Mouse (Mus musculus) layer of hippocampus, adult 11-12 months (tissue): ENCODE measurements at regions not wholly inside any gene's neighbourhood (a gene's known extent, or its start where the extent isn't known, plus 50 kb on each side); places are given as distances from the start of the nearest gene placed in this dataset.

Experiments used
- DNase-seq: peaks from one replicate; pipeline ENCODE4 v3.0.0; 2022; ENCODE audit warnings: low spot score

DNA sequence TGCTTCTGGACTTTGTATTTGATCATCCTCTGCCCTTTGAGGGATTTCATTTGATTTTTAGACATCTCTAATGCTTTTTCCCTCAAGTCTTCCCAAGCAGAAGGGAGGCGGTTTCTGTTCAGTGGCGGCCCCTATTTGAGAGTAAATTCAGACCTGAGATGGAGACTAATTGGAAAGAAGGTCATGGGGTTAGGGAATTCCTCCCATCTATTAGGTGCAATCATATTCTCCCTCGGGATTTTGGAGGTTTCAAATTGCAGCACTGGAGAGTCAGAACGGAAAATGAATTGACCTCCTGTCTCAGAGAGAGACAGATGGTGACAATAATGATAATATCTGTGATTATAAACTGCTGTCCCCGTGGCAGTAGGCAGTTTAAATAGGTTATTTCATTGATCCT, 285.6 kb downstream of the 1810013L24Rik start:
- DNase-seq: no peak

DNA sequence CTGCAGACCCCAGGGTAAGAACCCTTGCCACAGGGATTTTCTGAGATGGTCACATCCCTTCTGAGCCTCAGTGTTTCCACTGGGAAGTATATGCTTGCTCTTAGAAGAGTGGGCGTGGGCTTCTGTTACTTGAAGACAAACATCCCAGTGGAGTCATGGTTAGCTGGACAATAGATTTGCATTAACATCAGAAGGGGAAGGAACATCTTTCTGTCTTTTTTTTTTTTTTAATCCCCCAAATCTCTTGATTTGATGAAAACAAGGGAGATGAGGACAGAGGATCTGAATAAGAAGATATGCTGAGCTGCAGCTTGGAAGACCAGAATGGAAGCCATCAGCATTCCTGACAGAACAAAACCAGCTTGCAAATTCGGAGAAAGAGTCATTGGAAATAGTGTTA, 291.7 kb downstream of the 1810013L24Rik start:
- no peak for DNase-seq

DNA sequence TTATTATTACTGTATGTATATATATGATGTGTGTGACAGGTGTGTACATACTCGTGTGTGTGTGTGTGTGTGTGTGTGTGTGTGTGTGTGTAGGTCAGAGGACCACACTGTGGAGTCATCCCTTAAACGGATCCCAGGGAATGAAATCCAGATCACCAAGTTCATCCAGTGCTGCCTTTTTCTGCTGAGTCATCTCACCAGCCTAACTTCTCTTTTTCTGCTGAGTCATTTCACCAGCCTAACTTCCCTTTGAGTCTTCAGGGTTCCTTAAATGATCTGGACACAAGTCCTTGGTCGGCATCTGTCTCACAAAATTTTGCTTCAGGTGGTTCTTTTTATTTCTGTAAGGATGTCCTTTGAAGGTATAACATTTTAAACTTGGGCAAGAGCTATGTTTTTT, 302.2 kb downstream of the 1810013L24Rik start:
- no peak for DNase-seq

DNA sequence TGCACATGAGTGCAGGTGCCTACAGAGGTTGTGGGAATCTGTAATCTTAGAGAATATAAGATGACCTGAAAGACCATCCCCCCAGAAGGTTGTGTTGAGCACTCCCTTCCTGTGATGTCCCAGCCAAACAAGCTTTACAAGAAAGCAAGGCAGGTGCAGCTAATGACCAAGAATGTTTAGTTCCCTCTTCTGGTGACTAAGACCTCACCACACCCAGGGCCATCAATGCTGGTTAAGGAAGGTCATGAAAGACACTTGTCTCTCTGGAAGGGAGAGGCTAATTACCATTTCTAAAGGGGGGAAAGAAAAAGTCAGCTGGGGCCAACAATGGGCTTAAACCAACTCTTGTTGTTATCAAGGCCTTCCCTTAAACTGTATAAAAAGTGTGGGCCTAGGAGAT, 302.9 kb downstream of the 1810013L24Rik start:
- no peak for DNase-seq

DNA sequence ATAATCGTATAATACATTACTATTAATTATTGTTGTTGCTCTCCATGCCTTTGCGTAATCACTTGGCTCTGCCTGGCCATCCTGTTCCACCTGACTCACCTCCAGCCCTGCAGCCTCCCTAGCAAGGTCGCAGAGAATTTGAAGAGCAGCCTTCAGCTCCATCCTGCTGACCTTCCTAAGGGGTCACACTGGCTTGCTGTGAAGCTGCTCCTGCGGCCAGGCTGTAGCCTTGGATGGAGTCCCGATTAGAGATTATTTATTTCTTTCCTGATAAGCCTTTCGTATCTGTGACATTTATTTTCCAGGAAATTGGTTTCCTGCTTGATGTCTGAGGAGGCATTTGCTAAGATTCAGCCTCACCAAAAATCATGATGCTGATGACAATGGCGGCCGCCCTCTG, 305.5 kb downstream of the 1810013L24Rik start:
- no peak for DNase-seq

DNA sequence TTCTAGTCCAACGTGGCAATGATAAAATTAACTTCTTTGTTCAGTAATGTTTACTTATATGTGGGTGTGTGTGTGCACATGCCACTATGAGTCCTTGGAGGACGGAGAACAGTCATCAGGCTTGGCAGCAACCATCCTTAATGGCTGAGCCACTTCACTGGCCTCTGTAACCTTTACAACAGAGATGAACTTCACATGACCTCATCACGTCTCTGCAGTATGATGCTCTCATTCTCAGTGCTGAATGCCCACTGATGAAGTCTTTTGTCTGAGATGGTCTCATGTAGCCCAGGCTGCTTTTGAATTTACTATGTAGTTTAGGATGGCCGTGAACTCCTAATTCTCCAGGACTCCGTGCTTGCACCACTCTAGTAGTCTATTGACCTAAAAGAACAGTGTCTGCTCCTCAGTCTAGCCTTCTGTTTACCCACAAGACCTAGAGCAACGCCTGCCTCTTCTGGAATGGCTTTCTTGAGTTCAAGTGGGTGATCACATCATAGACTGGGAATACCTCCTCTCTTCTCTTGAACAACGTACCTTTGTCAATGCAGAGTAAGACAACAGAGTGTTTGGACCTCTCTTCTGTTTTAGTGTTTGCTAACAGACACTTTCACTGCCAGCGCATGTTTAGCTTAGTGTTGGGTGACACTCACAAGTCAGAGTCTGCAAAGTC, 308.8 kb downstream of the 1810013L24Rik start:
- DNase-seq: no peak

DNA sequence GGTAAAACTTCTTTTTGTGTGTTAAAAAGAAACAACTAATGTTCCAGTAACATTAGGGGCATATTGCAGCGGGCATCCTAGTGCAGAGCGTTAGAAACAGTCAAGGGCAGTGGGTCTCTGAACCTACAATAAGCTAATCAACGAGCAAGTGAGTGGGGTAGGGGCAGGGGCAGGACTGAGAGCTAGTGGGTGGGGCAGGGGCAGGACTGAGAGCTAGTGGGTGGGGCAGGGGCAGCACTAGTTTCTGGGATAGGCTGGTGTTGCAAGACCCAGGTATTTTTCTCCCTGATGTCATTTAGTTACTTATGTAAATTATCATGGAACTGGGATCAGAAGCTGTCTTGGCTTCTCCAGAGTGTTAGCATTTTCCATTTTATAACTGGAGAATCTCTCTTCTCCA, 309.5 kb downstream of the 1810013L24Rik start:
- no peak for DNase-seq

DNA sequence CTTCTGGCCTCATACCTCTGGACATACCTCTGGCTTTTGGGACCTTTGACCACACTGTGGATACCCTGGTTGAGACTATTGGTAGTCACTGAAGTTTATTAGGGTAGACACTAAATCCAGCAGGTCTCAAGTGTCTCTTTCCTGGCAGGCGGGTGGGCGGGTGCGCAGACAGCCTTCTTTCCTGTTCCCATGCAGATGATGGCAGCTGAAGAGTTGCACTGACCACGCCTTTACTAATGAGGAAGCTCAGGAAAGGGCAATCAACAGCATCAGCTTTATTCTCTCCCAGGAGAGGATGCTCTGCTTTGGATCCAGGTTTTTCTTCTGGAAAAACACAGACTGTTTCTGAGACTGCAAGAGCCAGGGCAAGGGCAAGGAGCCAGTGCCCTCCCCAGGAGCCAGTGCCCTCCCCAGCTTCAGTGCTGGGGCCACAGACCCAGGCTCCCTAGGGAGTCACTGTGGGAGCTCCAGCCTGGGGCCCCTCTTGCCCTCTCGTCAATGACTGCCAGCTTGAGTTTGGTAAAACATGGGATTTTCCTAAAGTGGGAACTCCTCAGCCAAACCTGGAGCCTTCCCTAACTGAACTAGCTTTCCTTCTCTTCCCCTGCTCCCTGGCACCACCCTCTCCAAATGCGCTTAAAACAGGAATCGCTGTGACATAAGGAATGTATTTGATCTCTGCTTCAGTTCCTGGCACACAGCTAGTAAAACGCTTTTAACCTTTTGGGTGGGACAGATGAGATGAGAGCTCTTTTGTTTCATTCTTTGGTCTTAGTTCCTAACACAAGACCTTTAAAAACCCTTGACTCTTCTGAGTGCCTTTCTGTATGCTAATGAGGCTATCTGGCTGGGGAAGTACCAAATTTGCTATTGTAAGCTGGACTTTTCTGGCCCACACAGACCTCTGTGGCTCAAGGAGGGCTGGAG, 319.6 kb downstream of the 1810013L24Rik start:
- DNase-seq: no peak

DNA sequence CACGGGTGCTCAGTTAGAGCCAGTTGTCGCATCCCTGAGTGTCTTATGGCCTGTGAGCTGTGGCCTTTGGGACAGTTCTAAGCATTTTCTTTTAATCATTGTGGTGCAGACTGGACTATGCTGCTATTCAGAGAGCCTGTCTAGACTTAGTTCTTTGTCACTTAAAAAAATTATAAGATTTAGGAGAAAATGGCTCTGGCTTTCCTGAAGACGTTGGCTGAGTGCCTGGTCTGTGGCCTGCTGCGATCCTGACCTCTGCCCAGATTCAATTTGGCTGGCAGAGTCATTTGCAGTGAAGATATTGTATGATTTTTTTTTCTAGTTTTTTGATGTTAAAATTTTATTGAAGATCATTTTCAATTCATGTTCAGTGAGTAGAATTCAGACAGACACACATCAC, 322.0 kb downstream of the 1810013L24Rik start:
- DNase-seq: no peak

DNA sequence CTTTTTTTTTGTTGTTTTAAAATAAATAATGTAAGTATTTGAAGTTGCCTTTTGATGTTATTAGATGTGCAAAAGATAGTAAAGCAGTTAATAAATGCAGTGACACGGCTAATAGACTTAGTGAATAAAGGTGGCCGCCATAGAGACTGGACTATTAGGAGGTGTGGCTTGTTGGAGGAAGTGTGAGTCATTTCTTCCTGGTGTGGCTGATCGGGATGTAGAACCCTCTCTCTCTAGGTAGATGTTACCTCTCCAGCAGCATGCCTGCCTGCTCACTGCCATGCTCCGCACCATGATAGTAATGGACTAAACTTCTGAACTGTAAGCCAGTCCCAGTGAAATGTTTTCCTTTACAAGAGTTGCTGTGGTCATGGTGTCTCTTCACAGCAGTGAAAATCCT, 323.6 kb downstream of the 1810013L24Rik start:
- DNase-seq: no peak

DNA sequence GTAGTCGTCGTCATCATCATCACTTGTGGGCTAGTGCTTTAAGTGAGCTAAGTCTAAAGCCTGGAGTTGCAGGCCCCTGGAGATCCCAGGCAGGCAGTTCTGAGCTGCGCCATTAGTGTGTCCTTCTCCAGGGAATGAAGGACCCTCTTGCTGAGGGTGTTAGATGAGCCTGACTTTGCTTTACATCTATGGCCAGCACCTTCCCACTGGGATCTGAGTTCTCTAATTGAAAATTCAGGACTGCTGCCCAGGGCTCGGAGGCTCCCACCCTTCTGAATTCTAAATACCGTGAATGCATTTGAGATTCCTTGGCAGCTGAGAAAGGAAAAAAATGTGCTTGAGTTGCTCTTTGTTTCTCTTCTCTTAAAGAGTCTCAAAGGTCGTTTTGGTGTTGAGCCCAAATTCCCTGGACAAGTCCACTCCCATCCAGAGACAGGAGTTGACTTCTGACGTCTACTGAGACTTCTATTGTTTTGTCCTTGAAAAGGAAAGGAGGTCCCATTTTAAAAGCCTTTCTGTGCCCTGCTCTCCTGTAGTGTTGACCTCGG, 335.9 kb downstream of the 1810013L24Rik start:
- no peak for DNase-seq

DNA sequence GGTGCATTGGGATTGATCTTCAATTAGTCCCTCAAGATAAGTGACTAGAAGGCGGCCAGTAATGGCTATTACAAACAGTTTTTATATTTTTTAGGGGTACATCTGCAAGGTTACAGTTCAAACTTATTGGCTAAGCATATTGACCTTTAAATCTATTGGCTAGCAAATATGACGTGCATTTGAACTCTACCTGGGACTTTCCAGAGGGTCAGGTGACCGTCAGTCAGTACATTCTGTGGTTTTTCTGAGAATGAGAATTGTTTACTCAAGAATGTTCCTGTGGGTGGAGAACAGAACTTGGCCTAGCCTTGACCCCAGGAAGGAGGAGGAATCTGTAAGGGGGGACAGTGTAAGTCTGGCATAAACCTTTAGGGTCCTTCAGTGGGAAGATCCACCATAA, 346.5 kb downstream of the 1810013L24Rik start:
- no peak for DNase-seq

DNA sequence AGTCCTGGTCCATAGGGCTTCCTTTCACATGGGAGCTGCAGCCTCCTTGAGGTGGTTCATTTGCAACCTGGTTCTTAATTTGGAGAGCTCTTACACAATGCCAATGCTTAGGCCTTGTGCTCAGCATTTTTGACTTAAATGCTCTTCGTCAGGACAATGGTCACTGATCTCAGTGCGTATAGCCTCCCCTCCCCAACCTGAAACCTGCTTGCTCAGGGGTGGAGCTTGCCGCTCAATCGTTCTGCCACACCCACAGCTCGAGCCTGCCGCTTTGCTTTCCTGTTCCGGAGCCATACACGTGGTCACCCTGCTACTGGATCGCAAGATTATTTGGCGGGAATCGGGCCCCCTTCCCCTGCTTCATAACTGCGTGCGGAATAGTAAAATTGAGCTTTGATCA, 365.9 kb downstream of the 1810013L24Rik start:
- DNase-seq: no peak

DNA sequence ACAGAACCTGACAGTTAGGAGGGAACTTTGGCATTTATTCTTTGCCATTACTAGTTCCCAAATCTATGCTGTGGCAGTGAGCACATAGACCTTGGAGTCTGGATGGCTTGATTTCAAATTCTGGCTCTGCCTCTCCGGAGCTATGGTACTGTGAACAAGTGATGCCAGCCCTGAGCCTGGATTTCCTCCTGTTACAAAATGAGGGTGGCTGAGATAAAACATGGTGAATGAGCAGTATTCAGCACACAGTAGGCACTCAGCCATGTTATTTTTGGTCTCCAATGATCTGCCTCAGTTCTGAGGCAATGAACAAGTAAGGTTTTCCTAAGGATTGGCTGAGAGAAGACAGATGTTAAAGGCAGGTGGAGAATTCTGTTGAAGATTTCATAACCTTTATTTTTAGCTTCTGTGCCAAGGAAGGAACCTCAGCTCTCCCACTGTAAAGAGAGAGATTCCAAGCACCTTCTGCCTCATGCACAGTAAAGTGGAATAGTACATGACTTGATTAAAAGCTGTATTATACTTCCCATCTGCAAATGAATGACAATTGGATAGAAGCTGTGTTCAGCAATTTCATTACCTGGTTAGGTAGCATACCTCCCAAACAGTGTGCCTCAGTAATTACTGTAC, 369.1 kb downstream of the 1810013L24Rik start:
- peak; percentile 12 for DNase-seq

DNA sequence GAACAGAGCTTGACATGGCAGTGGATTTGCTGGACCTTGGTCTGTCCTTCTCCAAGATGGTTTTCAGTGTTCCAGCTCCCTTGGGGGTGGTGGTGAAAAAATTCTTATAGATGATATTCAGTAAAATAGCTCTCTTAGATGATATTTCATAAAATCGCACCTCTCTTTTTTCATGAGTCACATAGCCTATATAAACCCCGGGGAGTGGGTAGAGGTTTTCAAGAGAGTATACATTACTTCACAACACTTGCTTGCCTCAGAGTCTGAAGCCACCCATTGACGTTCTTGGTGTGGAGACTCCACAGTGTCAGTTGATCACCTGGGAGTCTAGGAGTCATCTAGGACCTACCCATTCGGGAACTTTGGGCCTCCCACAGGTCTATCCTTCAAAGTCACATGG, 378.7 kb downstream of the 1810013L24Rik start:
- no peak for DNase-seq

DNA sequence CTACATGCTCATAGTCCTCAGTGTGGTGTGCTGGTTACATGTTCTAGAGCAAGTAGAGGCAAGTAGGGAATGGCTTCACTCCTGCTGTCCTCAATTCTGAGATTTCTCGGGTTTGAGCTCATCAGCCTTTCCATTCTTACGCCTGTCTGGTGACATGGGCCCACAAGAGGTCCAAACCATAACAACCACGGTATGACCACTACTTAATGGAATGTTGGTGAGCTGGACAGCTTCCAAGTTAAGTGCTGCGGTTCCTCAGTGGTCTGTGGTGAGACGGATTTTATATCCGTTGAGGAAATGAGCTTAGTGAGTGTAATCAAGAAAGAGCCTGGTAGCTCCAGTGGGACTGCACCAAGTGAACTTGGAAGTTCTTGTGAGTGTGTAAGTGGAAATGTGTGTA, 381.6 kb downstream of the 1810013L24Rik start:
- DNase-seq: no peak

DNA sequence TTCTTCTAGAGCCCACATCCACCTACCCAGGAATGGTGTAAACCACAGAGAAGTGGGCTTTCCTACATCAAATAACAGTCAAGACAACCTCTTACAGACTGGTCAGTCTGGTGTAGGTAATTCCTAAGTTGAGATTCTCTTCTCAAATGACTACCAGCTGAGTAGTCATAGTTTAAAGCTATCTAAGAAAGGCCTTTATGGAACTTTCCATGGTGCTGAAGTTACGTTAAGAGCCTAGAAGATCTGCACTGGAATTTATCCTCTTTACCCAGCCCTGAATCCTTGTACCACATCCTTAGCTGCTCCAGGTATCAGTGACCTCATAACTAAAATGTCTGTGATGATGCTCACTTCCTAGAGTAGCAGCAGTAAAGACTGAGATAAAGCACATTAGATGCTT, 385.2 kb downstream of the 1810013L24Rik start:
- no peak for DNase-seq

DNA sequence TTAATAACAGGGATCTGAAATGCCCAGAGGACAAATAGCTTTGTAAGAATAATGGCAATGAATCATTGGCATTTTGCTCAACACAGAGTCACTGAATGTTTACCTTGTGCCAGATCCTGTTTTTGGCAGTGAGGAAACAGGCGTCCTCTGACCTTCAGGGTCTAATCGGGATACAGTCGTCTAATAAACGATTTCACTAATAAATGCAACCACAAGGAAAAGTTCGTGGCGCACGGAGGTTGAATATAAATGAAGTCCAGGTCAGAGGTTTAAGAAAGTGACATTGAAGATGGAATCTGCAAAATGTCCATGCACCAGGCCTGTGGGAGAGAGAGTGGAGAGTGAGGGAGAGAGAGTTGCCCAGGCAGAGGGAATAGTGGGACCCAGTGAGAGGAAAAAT, 387.5 kb downstream of the 1810013L24Rik start:
- DNase-seq: no peak

DNA sequence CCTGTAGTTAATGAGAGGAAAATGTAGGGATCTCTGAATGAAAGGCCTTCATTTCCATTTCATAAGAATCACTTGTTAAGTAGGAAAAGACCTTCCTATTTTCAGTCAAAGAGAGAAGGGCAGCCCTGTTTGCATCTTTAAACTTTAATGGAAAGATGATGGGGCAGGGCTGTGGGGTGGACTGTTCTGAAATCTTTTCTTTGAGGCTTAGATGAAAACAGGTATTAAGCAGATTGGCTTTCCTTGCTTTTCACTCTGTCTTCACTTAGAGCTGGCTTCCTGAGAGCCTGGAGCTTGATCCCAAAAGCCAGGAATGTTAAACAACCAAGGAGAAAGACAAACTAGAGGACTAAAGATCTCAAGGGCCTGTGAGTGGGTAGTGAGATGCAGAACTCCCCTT, 400.3 kb downstream of the 1810013L24Rik start:
- DNase-seq: no peak

DNA sequence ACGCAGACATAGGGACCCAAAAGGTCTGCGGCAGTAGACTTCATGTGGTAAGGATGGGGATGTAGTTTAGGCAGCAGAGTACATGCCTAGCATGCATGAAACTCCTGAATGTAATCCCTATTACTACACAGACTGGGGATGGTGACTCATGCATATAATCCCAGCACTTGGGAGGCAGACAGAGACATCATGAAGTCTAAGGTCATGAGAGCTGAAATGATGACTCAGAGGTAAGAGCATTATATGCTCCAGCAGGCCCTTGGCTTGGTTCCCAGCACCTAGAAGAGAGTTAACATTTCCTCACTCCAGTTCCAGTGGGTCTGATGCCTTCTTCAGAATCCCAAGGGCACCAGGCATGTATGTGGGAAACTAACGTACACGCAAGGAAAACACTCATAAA, 412.2 kb downstream of the 1810013L24Rik start:
- DNase-seq: no peak

DNA sequence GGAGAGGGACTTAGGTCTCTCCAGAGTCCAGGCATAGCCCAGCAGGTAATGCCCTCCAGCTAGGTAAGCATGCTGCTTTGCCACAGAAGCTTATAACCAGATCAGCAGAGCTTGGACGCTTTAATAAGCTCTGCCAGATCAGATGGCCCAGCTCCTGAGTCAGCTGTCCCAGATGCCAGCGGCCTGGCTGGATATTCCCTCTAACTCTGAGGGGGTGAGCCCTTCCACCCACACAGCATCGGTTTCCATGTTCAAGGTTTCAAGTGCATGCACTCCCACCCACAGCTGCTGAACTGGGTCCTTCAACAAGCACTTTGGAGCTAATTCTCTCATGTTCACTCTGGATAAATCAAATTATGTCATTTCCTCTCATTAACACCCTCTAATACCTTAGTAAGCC, 417.3 kb downstream of the 1810013L24Rik start:
- DNase-seq: peak; percentile 38

DNA sequence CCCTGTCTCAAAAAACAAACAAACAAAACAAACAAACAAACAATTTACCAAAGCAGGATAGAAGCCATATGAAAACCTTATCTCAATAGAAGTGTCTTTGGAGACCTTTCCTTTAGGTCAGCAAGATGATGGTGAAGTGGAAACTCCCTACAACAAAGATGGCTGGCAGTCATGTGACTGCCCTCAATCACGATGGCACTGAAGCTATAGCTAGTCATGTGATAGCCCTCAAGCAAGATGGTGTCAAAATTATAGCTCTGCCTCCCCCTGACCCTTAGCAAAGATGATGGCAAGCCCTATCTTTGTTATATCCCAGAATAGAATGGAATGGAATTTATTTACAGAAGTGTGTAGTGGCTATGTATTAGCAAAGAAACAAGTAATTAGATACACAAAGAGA, 423.2 kb downstream of the 1810013L24Rik start:
- no peak for DNase-seq

DNA sequence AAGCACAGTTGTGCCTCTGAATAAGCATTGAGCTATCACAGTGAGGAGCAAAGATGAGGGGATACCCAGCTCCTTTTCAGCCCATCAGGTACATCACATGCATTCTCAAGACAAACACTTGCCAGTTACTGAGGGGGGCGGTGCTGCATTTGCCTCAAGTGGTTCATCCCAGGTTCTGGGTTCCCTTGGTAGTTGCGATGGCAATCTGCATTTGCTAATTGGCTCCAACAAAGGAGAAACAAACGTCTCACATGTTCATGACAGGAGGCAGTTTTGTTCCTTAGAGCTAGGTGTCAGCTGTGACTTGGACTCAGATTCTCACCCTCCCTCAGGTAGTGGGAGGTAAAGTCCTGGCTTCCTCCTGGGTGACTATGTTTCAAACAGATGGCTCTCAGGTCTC, 425.5 kb downstream of the 1810013L24Rik start:
- DNase-seq: no peak
